Mouse (Mus musculus) cortical plate, adult 2 months (tissue): ENCODE measurements around the gene Endov.

Experiments
- CTCF ChIP-seq: fragments of 200-500 bp; IDR thresholded peaks from 2 replicates; pipeline ENCODE4 v1.5.1; 2011; ENCODE audit warnings: mild to moderate bottlenecking, control low read depth, low read length; ENCODE audit not compliant: insufficient read depth; ENCODE audit errors: extremely low read depth
- POLR2A ChIP-seq: fragments of 200-500 bp; IDR thresholded peaks from 2 replicates; pipeline ENCODE4 v1.6.1; 2011; ENCODE audit warnings: mild to moderate bottlenecking, low read length, control low read depth; ENCODE audit not compliant: insufficient read depth; ENCODE audit errors: extremely low read depth

DNA sequence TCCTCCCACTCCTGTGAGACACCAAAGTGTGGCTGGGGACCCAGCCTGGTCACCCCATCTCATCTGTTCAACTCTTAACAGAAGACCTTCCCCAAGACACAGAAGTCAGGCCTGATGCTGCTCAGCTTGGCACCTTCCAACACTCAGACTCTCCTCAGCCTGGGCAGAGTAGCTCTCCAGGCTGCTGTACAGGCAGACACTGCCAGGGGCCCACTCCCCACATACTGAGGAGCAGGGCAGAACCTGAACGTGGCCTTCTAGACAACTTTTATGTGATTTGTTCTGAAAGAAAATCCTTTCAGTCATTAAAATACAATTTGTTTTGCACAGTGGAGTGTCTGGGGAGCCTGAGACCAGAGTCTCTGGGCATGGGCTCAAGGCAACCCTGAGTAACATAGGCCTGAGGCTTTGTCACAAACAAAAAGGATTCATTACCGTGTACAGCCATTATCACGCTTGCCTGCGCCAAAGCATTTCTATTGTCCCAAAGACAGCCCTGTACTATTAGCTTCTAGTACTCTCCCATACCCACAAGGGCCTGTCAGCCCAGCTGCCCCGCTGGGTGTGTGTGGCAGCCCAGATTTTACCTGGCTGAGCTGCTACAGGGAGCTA, 18.1 kb downstream of the Endov start:
- TF ChIP-seq POLR2A (no peak), CTCF (no peak)
